Mouse (Mus musculus): ENCODE measurements at regions not wholly inside any gene's neighbourhood (a gene's known extent, or its start where the extent isn't known, plus 50 kb on each side); places are given as distances from the start of the nearest gene placed in this dataset.

DNA sequence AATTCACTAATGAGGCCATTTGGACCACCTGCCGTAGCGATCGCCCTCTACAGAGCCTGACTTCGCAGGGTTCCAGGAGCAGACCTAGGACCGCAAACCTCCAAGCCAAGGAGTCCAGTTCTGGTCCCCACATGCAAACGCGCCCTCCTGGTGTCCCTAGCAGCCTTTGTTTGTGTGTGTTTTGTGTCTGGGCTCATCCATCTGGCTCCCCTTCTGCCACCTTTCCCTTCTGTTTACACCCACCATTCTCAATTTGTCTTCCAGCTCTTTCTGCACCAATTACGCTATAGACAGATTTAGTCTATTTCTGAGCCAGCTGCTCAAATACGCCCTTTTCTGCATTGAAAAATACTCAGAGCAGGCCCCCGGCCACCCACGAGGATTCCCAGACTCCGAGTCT lies 54.1 kb upstream of the Slc7a1 start:
- TF ChIP-seq POLR2A (IDR thresholded peaks at IDR 0.05; ENCODE audit: low read depth, low read length) (no peak), MYC (IDR thresholded peaks at IDR 0.05; ENCODE audit: low read depth, low read length) (no peak), CTCF (conservative IDR thresholded peaks at IDR 0.05 in 1 of 2, IDR thresholded peaks at IDR 0.05 in 1 of 2; ENCODE audit: low read depth in 2 of 2, low read length in 2 of 2) (no peak), ETS1 (conservative IDR thresholded peaks at IDR 0.05; ENCODE audit: low read depth, low read length) (no peak), GABPA (IDR thresholded peaks at IDR 0.05; ENCODE audit: insufficient replicate concordance, low read depth, low read length) (no peak), TBP (conservative IDR thresholded peaks at IDR 0.05; ENCODE audit: low read depth, low read length) (no peak), MEF2A (IDR thresholded peaks at IDR 0.05; ENCODE audit: borderline replicate concordance, low read depth, low read length) (no peak), KAT2A (IDR thresholded peaks at IDR 0.05; ENCODE audit: insufficient replicate concordance, low read length) (no peak), EP300 (IDR thresholded peaks at IDR 0.05; ENCODE audit: low read length) (no peak), MAFK (IDR thresholded peaks at IDR 0.05; ENCODE audit: insufficient replicate concordance, low read length) (no peak)

Measured in CH12.LX (cell line).